Mouse (Mus musculus) midbrain, embryonic 15.5 days (tissue): Measurements from ENCODE around the gene Tardbp. TPM values are rescaled to one million over a fixed set of nuclear protein-coding genes. Genes with fewer than 3 reads are reported as not detected.

ENCODE experiments used
- ATAC-seq: fragments of 200-750 bp; cut with Nextera tagmentation; replicated peaks from 2 replicates; pipeline ENCODE4 v1.8.0; 2017; ENCODE audit warnings: moderate TSS enrichment
- H3K27ac ChIP-seq: fragments of 300-500 bp; sonication (generic); 2 replicates; pipeline ENCODE4 v1.5.1; 2015; ENCODE audit warnings: mild to moderate bottlenecking, inconsistent platforms
- H3K27me3 ChIP-seq: fragments of 300-500 bp; sonication (generic); replicated peaks from 2 replicates; pipeline ENCODE4 v1.6.1; 2015; ENCODE audit warnings: inconsistent platforms
- H3K36me3 ChIP-seq: fragments of 300-500 bp; sonication (generic); replicated peaks from 2 replicates; pipeline ENCODE4 v1.6.1; 2015; ENCODE audit warnings: inconsistent platforms
- H3K4me1 ChIP-seq: fragments of 300-500 bp; sonication (generic); 2 replicates; pipeline ENCODE4 v1.6.1; 2015; ENCODE audit warnings: inconsistent platforms
- H3K4me2 ChIP-seq: fragments of 300-500 bp; sonication (generic); 2 replicates; pipeline ENCODE4 v1.6.1; 2015; ENCODE audit warnings: inconsistent platforms, mild to moderate bottlenecking, moderate library complexity
- H3K4me3 ChIP-seq: fragments of 300-500 bp; sonication (generic); 2 replicates; pipeline ENCODE4 v1.5.1; 2015; ENCODE audit warnings: mild to moderate bottlenecking, inconsistent platforms
- H3K9ac ChIP-seq: fragments of 300-500 bp; sonication (generic); 2 replicates; pipeline ENCODE4 v1.6.1; 2015; ENCODE audit warnings: mild to moderate bottlenecking, inconsistent platforms
- H3K9me3 ChIP-seq: fragments of 300-500 bp; sonication (generic); 2 replicates; pipeline ENCODE4 v1.6.1; 2016; ENCODE audit warnings: inconsistent platforms
- WGBS: fragments of 180-500 bp; shearing (Covaris S2); methylation state at CpG from one replicate; pipeline ENCODE4 v1.1.7; 2015; ENCODE audit warnings: mixed read lengths; 5-methylcytosine and 5-hydroxymethylcytosine counted together
- polyA plus RNA-seq: library from polyadenylated mRNA; unstranded; fragments of >200 nt; fragmentation: Nextera tagmentation; extraction: Ambion mirVana; gene quantifications from 2 replicates; pipeline ENCODE4 v1.2.1, GENCODE M21; 2015

Tardbp gene
- polyA plus RNA-seq, 1 experiment from 2014 or later, result 185 TPM

GRCm38 (mm10) chr4:148654701-148655398 is 28.0 kb upstream of the Tardbp start:
- no peak overlapping the region for H3K4me2 ChIP-seq
- no peak for ATAC-seq
- no peaks in the 10 kb centered on the region for H3K9me3 ChIP-seq
- no peaks in the 10 kb centered on the region for H3K27me3 ChIP-seq
- no peaks in the 10 kb centered on the region for H3K4me1 ChIP-seq
- H3K27ac ChIP-seq, result no peak overlapping the region
- WGBS, result 88% methylated on average over 18 of the region's 18 CpGs
- H3K4me3 ChIP-seq, result no peak overlapping the region
- H3K9ac ChIP-seq, result no peak overlapping the region
- H3K36me3 ChIP-seq, result no peaks in the 10 kb centered on the region

GRCm38 (mm10) chr4:148651045-148651444 is 24.2 kb upstream of the Tardbp start:
- no peak for ATAC-seq
- no peak overlapping the region for H3K27ac ChIP-seq
- H3K9ac ChIP-seq, result no peak overlapping the region

DNA sequence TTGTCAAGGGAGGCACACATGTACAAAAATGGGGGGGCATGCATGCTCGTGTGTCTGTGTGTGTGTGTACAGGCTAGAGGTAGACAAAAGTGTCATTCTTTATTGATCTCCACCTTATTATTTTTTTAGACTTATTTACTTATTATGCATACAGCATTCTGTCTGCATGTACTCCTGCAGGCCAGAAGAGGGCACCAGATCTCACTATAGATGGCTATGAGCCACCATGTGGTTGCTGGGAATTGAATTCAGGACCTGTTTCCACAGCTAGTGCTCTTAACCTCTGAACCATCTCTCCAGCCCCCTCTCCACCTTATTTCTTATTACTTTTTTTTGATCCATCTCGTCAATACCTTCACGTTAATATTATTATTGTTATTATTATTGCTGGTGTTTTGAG is 22.5 kb upstream of the Tardbp start:
- no peak for ATAC-seq
- H3K27me3 ChIP-seq, result no peaks in the 10 kb centered on the region
- H3K4me2 ChIP-seq, result no peak overlapping the region
- H3K4me3 ChIP-seq, result no peak overlapping the region
- 0 out of 2 replicates have a peak, but pooled peaks cover under 1% of the 10 kb centered on the region for H3K4me1 ChIP-seq
- no peak overlapping the region for H3K27ac ChIP-seq
- 65% methylated on average over 3 of the region's 3 CpGs for WGBS
- no peaks in the 10 kb centered on the region for H3K36me3 ChIP-seq
- H3K9ac ChIP-seq, result no peak overlapping the region
- H3K9me3 ChIP-seq, result no peaks in the 10 kb centered on the region

More at GRCm38 (mm10) chr4:148651045-148651444, 24.2 kb upstream of the Tardbp start:
- Histone ChIP-seq H3K4me2 (no peak overlapping the region), H3K4me1 (no peaks in the 10 kb centered on the region), H3K9me3 (no peaks in the 10 kb centered on the region), H3K36me3 (no peaks in the 10 kb centered on the region), H3K27me3 (no peaks in the 10 kb centered on the region), H3K4me3 (no peak overlapping the region)
- WGBS, result 80% methylated on average over 9 of the region's 9 CpGs

- H3K27ac ChIP-seq, result no peak overlapping the region
- 75% methylated on average over 11 of the region's 11 CpGs for WGBS
- no peak overlapping the region for H3K4me3 ChIP-seq
- no peak overlapping the region for H3K9ac ChIP-seq
- no peaks in the 10 kb centered on the region for H3K27me3 ChIP-seq
- H3K4me2 ChIP-seq, result no peak overlapping the region
- H3K36me3 ChIP-seq, result no peaks in the 10 kb centered on the region
- no peak for ATAC-seq
- H3K4me1 ChIP-seq, result peaks cover 6% of the 10 kb centered on the region; the same call in 1 of the 2 replicates
- H3K9me3 ChIP-seq, result no peaks in the 10 kb centered on the region
Observed at GRCm38 (mm10) chr4:148646616-148647015, 19.8 kb upstream of the Tardbp start.

- ATAC-seq, result no peak
- no peaks in the 10 kb centered on the region for H3K27me3 ChIP-seq
- no peaks in the 10 kb centered on the region for H3K36me3 ChIP-seq
- H3K27ac ChIP-seq, result no peak overlapping the region
- peaks cover 6% of the 10 kb centered on the region; the same call in 1 of the 2 replicates for H3K4me1 ChIP-seq
- H3K4me3 ChIP-seq, result no peak overlapping the region
- 89% methylated on average over 6 of the region's 6 CpGs for WGBS
- H3K9me3 ChIP-seq, result no peaks in the 10 kb centered on the region
- H3K9ac ChIP-seq, result no peak overlapping the region
- H3K4me2 ChIP-seq, result no peak overlapping the region
Observed at GRCm38 (mm10) chr4:148644926-148645325, 18.1 kb upstream of the Tardbp start.

- ATAC-seq, result no peak
- WGBS, result 7% methylated on average over 9 of the region's 9 CpGs
- no peaks in the 10 kb centered on the region for H3K36me3 ChIP-seq
- H3K9me3 ChIP-seq, result no peaks in the 10 kb centered on the region
- no peak overlapping the region for H3K9ac ChIP-seq
- no peaks in the 10 kb centered on the region for H3K27me3 ChIP-seq
- peaks cover 6% of the 10 kb centered on the region; the same call in 1 of the 2 replicates for H3K4me1 ChIP-seq
- peak overlapping the region; percentile 33; the same call in 1 of the 2 replicates for H3K4me2 ChIP-seq
- H3K4me3 ChIP-seq, result no peak overlapping the region
- H3K27ac ChIP-seq, result no peak overlapping the region
Observed at GRCm38 (mm10) chr4:148644157-148644511, 17.3 kb upstream of the Tardbp start.

DNA sequence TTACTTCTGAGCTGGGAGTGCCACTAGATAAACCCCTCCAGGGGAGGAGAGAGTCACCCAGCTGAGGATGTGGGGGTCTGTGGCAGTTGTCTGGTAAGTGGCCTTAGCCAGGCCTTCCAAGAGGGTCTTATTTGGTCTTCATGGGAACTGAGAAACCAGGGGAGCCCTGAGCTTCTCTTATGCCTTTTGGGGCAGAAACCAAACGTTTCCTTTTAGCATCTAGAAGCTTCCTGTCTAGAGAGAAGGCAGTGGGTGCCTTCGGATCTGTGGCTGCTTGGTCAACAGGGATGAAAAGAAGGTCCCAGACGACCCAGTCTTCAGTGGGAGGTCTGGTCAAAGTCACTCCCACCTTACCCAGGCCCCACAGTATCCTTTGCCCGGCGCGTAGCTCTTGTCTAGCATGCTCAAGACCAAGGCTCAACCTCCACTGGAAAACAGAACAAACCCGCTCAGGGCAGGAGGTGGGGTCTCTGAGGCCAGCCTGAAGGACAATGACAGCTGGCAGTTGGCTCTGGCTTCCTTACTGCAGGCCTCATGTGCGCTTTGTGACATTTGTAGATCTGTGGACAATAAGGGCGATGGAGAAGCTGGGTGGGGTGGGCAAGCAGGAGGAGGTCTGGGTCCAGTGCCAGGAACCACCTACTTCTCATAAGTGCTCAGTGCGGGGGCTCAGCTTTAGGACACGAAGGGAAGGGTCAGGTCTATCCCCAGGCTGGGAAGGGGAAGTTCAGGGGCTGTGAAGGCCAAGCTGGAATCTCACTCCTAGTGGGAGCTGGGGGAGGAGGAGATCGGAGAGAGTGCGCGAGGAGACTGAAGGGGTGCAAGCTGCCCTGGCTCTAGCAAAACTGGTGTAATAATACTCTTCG is 16.7 kb upstream of the Tardbp start, which contains the start of gene Gm572:
TSS of gene Gm572 (plus strand) at position 27 of the 866 bp plus-strand sequence.
- Histone ChIP-seq H3K9ac (no peak within 1 kb of the TSS), H3K4me2 (peak within 1 kb of the TSS; percentile 33; the same call in 1 of the 2 replicates), H3K36me3 (no peaks in the 10 kb centered on the region), H3K9me3 (no peaks in the 10 kb centered on the region), H3K4me1 (peaks cover 6% of the 10 kb centered on the region; the same call in 1 of the 2 replicates), H3K27ac (no peak within 1 kb of the TSS), H3K27me3 (no peaks in the 10 kb centered on the region), H3K4me3 (no peak within 1 kb of the TSS)
- 72% methylated on average over 15 of the region's 15 CpGs for WGBS
- ATAC-seq, result no peak

DNA sequence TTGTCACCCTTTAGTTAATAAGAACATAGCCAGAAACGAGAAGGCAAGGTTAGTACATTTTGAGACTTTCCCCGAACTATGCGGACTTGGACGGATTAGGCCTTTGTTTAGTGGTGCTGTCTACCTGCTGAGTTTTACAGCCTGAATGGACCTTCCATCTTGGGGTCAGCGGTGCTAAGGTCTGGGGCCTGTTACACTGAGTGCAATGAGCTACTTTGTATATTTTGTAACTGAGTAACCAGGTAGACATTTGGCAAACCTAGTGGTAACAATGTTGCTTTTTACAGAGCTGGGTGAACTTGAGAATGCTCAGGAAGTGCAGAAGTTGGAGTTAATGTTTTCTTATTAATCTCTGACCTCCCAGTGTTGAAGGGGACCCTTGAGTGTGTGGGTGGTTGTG is 14.3 kb upstream of the Tardbp start:
- H3K9ac ChIP-seq, result no peak overlapping the region
- ATAC-seq, result no peak
- H3K27ac ChIP-seq, result no peak overlapping the region
- H3K27me3 ChIP-seq, result no peaks in the 10 kb centered on the region
- no peaks in the 10 kb centered on the region for H3K9me3 ChIP-seq
- no peak overlapping the region for H3K4me3 ChIP-seq
- H3K36me3 ChIP-seq, result no peaks in the 10 kb centered on the region
- peaks cover 6% of the 10 kb centered on the region; the same call in 1 of the 2 replicates for H3K4me1 ChIP-seq
- no peak overlapping the region for H3K4me2 ChIP-seq
- 80% methylated on average over 5 of the region's 5 CpGs for WGBS

GRCm38 (mm10) chr4:148639455-148639854 is 12.6 kb upstream of the Tardbp start:
- H3K4me1 ChIP-seq, result peaks cover 6% of the 10 kb centered on the region; the same call in 1 of the 2 replicates
- no peak overlapping the region for H3K27ac ChIP-seq
- 80% methylated on average over 2 of the region's 2 CpGs for WGBS
- H3K4me3 ChIP-seq, result no peak overlapping the region
- no peaks in the 10 kb centered on the region for H3K36me3 ChIP-seq
- no peak for ATAC-seq
- no peaks in the 10 kb centered on the region for H3K9me3 ChIP-seq
- H3K4me2 ChIP-seq, result no peak overlapping the region
- no peak overlapping the region for H3K9ac ChIP-seq
- no peaks in the 10 kb centered on the region for H3K27me3 ChIP-seq

DNA sequence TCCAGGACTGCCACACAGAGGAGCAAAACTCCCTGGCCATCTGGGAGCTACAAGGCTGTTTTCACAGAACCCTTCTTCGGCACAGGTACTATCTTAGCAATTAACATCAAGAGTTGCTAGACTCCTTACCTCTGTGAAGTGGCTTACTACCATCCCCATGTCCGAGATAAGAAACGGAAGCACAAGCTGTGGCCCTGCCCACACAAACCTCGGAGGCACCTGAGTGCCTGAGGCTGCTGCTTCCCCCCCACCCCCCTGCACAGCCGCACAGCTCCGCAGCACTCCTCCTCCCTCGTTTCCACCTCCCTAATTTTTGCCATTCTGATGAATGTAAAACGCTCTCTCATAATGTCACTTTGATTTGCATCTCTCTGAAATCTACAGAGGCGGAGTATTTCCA is 11.5 kb upstream of the Tardbp start:
- no peak for ATAC-seq
- Histone ChIP-seq H3K27me3 (no peaks in the 10 kb centered on the region), H3K9ac (no peak overlapping the region), H3K4me3 (no peak overlapping the region), H3K36me3 (no peaks in the 10 kb centered on the region), H3K9me3 (no peaks in the 10 kb centered on the region), H3K4me2 (no peak overlapping the region), H3K4me1 (no peaks in the 10 kb centered on the region), H3K27ac (no peak overlapping the region)
- WGBS, result 59% methylated on average over 9 of the region's 9 CpGs

GRCm38 (mm10) chr4:148635309-148635708 is 8.5 kb upstream of the Tardbp start:
- Histone ChIP-seq H3K9me3 (no peaks in the 10 kb centered on the region), H3K4me3 (no peak overlapping the region), H3K36me3 (no peaks in the 10 kb centered on the region), H3K4me2 (no peak overlapping the region), H3K27me3 (no peaks in the 10 kb centered on the region), H3K9ac (no peak overlapping the region), H3K4me1 (no peaks in the 10 kb centered on the region), H3K27ac (no peak overlapping the region)
- 89% methylated on average over 2 of the region's 2 CpGs for WGBS
- ATAC-seq, result no peak

DNA sequence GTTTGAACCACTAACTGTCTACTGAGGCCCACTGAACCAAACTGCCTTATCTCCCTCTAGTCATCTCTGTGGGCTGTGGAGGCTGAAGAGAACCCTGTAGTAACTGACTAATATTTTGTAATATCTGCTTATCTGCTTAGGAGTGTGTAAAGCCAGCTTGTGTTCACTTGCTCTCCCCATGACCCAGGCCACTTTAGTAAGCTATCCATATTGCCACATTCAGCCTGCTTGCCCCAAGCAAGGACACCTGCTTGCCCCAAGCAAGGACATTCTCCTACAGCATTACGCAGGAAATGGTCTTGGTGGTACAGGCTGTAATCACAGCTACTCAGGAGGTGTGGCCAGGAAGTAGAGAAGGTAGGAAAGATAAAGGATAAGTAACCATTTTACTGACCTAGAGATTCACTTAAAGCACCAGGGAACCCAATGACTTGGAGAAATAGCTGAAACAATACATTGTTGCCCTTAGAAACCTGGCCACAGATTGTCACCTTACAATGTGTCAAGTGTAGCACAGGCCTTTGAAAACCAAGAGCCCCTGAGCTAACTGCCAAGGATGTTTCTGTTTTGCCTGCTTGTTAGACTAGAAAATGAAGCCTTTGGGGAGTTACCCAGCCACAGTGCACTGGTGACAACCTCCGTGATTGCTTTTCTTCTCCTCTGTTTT is 6.7 kb upstream of the Tardbp start:
- H3K36me3 ChIP-seq, result no peaks in the 10 kb centered on the region
- H3K27ac ChIP-seq, result no peak overlapping the region
- WGBS, result 72% methylated on average over 2 of the region's 2 CpGs
- no peaks in the 10 kb centered on the region for H3K9me3 ChIP-seq
- no peak overlapping the region for H3K4me3 ChIP-seq
- no peak overlapping the region for H3K4me2 ChIP-seq
- ATAC-seq, result no peak
- no peak overlapping the region for H3K9ac ChIP-seq
- no peaks in the 10 kb centered on the region for H3K4me1 ChIP-seq
- H3K27me3 ChIP-seq, result no peaks in the 10 kb centered on the region
